Mouse (Mus musculus): Measurements from ENCODE around the gene Themis3. TPM values are rescaled to one million over a fixed set of nuclear protein-coding genes. Genes with fewer than 3 reads are reported as not detected.

The Themis3 gene
- polyA plus RNA-seq, 1 experiment from 2014 or later = not detected

DNA sequence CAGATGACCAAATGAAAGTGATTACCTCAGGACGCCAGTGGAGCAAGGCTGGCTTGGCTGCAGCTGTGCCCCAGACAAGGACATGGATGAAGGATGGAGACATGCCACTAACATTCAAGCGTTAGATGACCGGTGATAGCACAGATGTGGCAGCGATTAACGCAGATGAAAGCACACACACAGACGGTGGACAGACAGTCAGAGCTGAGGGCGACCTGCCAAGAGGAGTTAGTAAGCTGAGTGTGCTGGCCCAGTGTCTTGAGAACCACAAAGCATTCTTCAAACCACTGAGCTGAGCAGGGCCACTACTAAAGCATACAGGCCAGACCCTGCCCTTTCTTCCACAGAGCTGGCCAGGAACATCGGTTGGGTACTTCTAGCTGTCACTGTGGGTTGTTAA lies 89.5 kb downstream of the Themis3 start:
- Histone ChIP-seq H3K9ac (no peak overlapping the region), H3K27me3 (no peaks in the 10 kb centered on the region), H3K4me2 (no peak overlapping the region), H3K27ac (no peak overlapping the region), H3K4me1 (0 out of 2 replicates have a peak, but pooled peaks cover under 1% of the 10 kb centered on the region), H3K36me3 (ENCODE audit: poor library complexity, severe bottlenecking) (peaks cover 37% of the 10 kb centered on the region), H3K4me3 (no peak overlapping the region), H3K9me3 (replicated peaks) (no peaks in the 10 kb centered on the region)
- ATAC-seq = no peak
- WGBS = 92% methylated on average over 8 of the region's 8 CpGs

Other genes with a start within 250 kb of the Themis3 start
- 33.0 and 33.9 TPM in 2 replicates for gene Mtcl1, start 144.9 kb downstream of the Themis3 start, polyA plus RNA-seq (2015; fragmentation: Nextera tagmentation; extraction: Ambion mirVana)
- 43.0 and 48.0 TPM in 2 replicates for gene Rab12, start 74.9 kb downstream of the Themis3 start, polyA plus RNA-seq (2015; fragmentation: Nextera tagmentation; extraction: Ambion mirVana)

Data from forebrain, embryonic 13.5 days (tissue).